ENCODE assay signal across 8 mouse cellular contexts in the genomic region with DNA sequence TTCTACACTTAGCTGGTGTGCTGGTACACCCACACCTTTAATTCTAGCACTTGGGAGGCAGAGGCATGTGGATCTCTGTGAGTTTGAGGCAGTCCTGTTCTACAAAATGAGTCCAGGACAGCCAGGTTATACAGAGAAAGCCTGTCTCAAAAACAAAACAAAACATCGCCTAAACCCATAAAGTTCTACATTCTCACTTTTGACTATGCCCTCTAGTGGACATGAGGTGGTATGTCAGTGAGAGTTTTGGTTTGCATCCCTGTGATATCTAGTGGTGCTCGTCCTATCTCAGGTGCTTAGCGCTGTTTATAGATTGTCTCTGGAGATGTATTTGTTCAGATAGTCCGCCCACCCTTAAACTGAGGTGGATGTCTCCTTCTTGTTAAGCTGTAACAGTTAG. TPM values are rescaled to one million over a fixed set of nuclear protein-coding genes. Genes with fewer than 3 reads are reported as not detected.
A peak's percentile ranks its signal among the peaks of the same experiment; 100 is the strongest.
DNase-seq lines count a peak whose midpoint lies in the region; ATAC-seq and TF ChIP-seq lines count a peak whose summit lies in the region.

No protein-coding gene starts in this region.

- no peaks in the 10 kb centered on the region for H3K27me3 ChIP-seq in ES-Bruce4 (ENCODE audit: control insufficient read depth, insufficient read depth, low read length, poor library complexity, severe bottlenecking)

- no peaks in the 10 kb centered on the region for H3K9me3 ChIP-seq in ES-Bruce4 (replicated peaks; ENCODE audit: control insufficient read depth, insufficient read depth, low read length, poor library complexity, severe bottlenecking)

- no peak overlapping the region for H3K9ac ChIP-seq in ES-Bruce4 (ENCODE audit: low read depth, poor library complexity, severe bottlenecking)

- peaks cover 30% of the 10 kb centered on the region for H3K36me3 ChIP-seq in ES-Bruce4 (ENCODE audit: control insufficient read depth, insufficient read depth, low read length, poor library complexity, severe bottlenecking)

- peak; percentile 19 for TF ChIP-seq CTCF in ES-Bruce4 (IDR thresholded peaks at IDR 0.05; ENCODE audit: low read depth, low read length)

- no peak overlapping the region for H3K4me3 ChIP-seq in ES-Bruce4 (ENCODE audit: low read depth, low read length)

- intact Hi-C loops in left cerebral cortex, postnatal 14 days (cut with DNase I): no loop called here
- intact Hi-C loops in left cerebral cortex, postnatal 4 days (cut with DNase I): loop anchor here (5.0 kb wide), 1 partner anchor 81 kb away; a partner anchor contains a TSS

- TF ChIP-seq POLR2A in ES-Bruce4 (IDR thresholded peaks at IDR 0.05; ENCODE audit: insufficient read depth, low read length): no peak

- H3K4me1 ChIP-seq in ES-Bruce4 (ENCODE audit: control insufficient read depth, insufficient read depth, low read length): no peaks in the 10 kb centered on the region

- peak; percentile 82 for ATAC-seq in neutrophil, adult 5-6 weeks (ENCODE audit: extremely low read depth, insufficient number of reproducible peaks, low FRiP score, poor library complexity, severe bottlenecking)

- DNase-seq in adrenal gland, postnatal 10 days: peak; percentile 10
- DNase-seq in adrenal gland, adult 2 months: no peak
- DNase-seq in left cerebral cortex, postnatal 14 days (ENCODE audit: low spot score in 2 of 2): peak; percentile 23 to 30
- DNase-seq in left cerebral cortex, postnatal 4 days: no peak
- DNase-seq in embryo, embryonic 10 days (ENCODE audit: low spot score): peak; percentile 62
- DNase-seq in urinary bladder, postnatal 36 days (ENCODE audit: low spot score in 2 of 2): no peak

- H3K27ac ChIP-seq in ES-Bruce4 (ENCODE audit: insufficient read depth, low read length): no peak overlapping the region

- no peak for TF ChIP-seq EP300 in ES-Bruce4 (IDR thresholded peaks at IDR 0.05; ENCODE audit: insufficient read depth, low read depth, low read length)

RNA-seq across cellular contexts. Expression of a gene that starts 6.5 kb away (rescaled TPM):
- 1 to 10 TPM; 2.9 to 4.4 TPM for total RNA-seq in adrenal gland, postnatal 10 days (2021)
- total RNA-seq in adrenal gland, adult 2 months (2021): 10 to 100 TPM in 1 of 2 experiments, 1 to 10 TPM in 1; 6.2 to 13.3 TPM
- 0.99 and 1.3 TPM in 2 replicates for polyA plus RNA-seq in adrenal gland, adult 2 months (2012; rRNA removed)
- total RNA-seq in left cerebral cortex, postnatal 14 days (2021): 1 to 10 TPM; 3.7 to 4.1 TPM
- total RNA-seq in left cerebral cortex, postnatal 4 days (2021): 1 to 10 TPM; 1.7 to 2.1 TPM
- polyA plus RNA-seq in ES-Bruce4 (2011; ENCODE audit: insufficient read depth, insufficient read length, low read depth, missing spikeins): 6.7 and 7.3 TPM in 2 replicates
- 49.8 and 51.6 TPM in 2 replicates for total RNA-seq in neutrophil, adult 5-6 weeks (2017)

RNA-seq across cellular contexts. Expression of a gene that starts 8.9 kb away (rescaled TPM):
- 10 to 100 TPM; 15.1 to 16.4 TPM for total RNA-seq in adrenal gland, postnatal 10 days (2021)
- total RNA-seq in adrenal gland, adult 2 months (2021): 10 to 100 TPM in 1 of 2 experiments, 1 to 10 TPM in 1; 9.2 to 12.5 TPM
- polyA plus RNA-seq in adrenal gland, adult 2 months (2012; rRNA removed): 3.7 and 4.9 TPM in 2 replicates
- 1 to 10 TPM; 1.2 to 1.9 TPM for total RNA-seq in left cerebral cortex, postnatal 14 days (2021)
- 1 to 10 TPM; 1.3 to 1.5 TPM for total RNA-seq in left cerebral cortex, postnatal 4 days (2021)
- 58.9 and 64.3 TPM in 2 replicates for polyA plus RNA-seq in ES-Bruce4 (2011; ENCODE audit: insufficient read depth, insufficient read length, low read depth, missing spikeins)
- total RNA-seq in neutrophil, adult 5-6 weeks (2017): 0.23 and 0.49 TPM in 2 replicates

RNA-seq across cellular contexts. Expression of a gene that starts 30.5 kb away (rescaled TPM):
- 1 to 10 TPM in 1 of 2 experiments, under 1 TPM in 1; 0.70 to 1.8 TPM for total RNA-seq in adrenal gland, postnatal 10 days (2021)
- total RNA-seq in adrenal gland, adult 2 months (2021): 1 to 10 TPM; 1.0 to 2.9 TPM
- 0.06 and 0.08 TPM in 2 replicates for polyA plus RNA-seq in adrenal gland, adult 2 months (2012; rRNA removed)
- total RNA-seq in left cerebral cortex, postnatal 14 days (2021): under 1 TPM; 0.35 to 0.57 TPM
- total RNA-seq in left cerebral cortex, postnatal 4 days (2021): under 1 TPM in 1 of 2 experiments, not detected in 1; 0.18 TPM
- not detected in 2 replicates for polyA plus RNA-seq in ES-Bruce4 (2011; ENCODE audit: insufficient read depth, insufficient read length, low read depth, missing spikeins)
- 282 and 323 TPM in 2 replicates for total RNA-seq in neutrophil, adult 5-6 weeks (2017)

RNA-seq across cellular contexts. Expression of a gene that starts 39.1 kb away (rescaled TPM):
- total RNA-seq in adrenal gland, postnatal 10 days (2021): 1 to 10 TPM; 6.7 to 7.3 TPM
- total RNA-seq in adrenal gland, adult 2 months (2021): 1 to 10 TPM in 1 of 2 experiments, under 1 TPM in 1; 0.55 to 1.5 TPM
- 0.34 and 0.42 TPM in 2 replicates for polyA plus RNA-seq in adrenal gland, adult 2 months (2012; rRNA removed)
- not detected for total RNA-seq in left cerebral cortex, postnatal 14 days (2021)
- total RNA-seq in left cerebral cortex, postnatal 4 days (2021): not detected
- polyA plus RNA-seq in ES-Bruce4 (2011; ENCODE audit: insufficient read depth, insufficient read length, low read depth, missing spikeins): not detected in 2 replicates
- 14.1 and 18.3 TPM in 2 replicates for total RNA-seq in neutrophil, adult 5-6 weeks (2017)

Comparison
In these comparisons a context has a peak if more than half of its experiments do, and no peak if none do; other contexts are left out.
1. DNase-seq: peak in adrenal gland, postnatal 10 days (single experiment), left cerebral cortex, postnatal 14 days (2 of 2) and embryo, embryonic 10 days (single experiment); none in adrenal gland, adult 2 months (single experiment), left cerebral cortex, postnatal 4 days (single experiment) and urinary bladder, postnatal 36 days (0 of 2).
2. RNA of a gene that starts 30.5 kb away (total RNA-seq): 282 to 323 TPM in neutrophil, adult 5-6 weeks; 1.0 to 2.9 TPM in adrenal gland, adult 2 months, 0.70 to 1.8 TPM in adrenal gland, postnatal 10 days, 0.35 to 0.57 TPM in left cerebral cortex, postnatal 14 days and 0.18 TPM in left cerebral cortex, postnatal 4 days; every median in the first group is over 10 times any median in the second.